9 mouse cellular contexts compared by ENCODE assay signal in genomic region chr5:25082542-25082941, GRCm38 (mm10). TPM values are rescaled to one million over a fixed set of nuclear protein-coding genes. Genes with fewer than 3 reads are reported as not detected.
DNase-seq lines count a peak whose midpoint lies in the region; ATAC-seq lines count a peak whose summit lies in the region.
"Had no signal": no experiment of that assay in that cellular context is flagged by ENCODE, and none has a peak within 500 bp of the region (broad histone marks: within the 10 kb centered on the region; RNA-seq: fewer than 3 reads in every experiment).

No protein-coding gene starts in this region.

- H3K4me1 ChIP-seq in midbrain, embryonic 11.5 days (ENCODE audit: control insufficient read depth, insufficient read depth, low read length), result no peaks in the 10 kb centered on the region
- H3K4me1 ChIP-seq in midbrain, embryonic 13.5 days (replicated peaks), result peaks cover 13% of the 10 kb centered on the region
- no peaks in the 10 kb centered on the region; the same call in 1 of the 2 replicates for H3K4me1 ChIP-seq in liver, embryonic 16.5 days (ENCODE audit: control insufficient read depth, low read depth, low read length)

- H3K4me3 ChIP-seq in midbrain, embryonic 11.5 days (ENCODE audit: low read depth, low read length), result no peak overlapping the region
- H3K4me3 ChIP-seq in midbrain, embryonic 13.5 days (replicated peaks), result no peak overlapping the region
- no peak overlapping the region for H3K4me3 ChIP-seq in liver, embryonic 16.5 days (ENCODE audit: low read depth, low read length)
- H3K4me3 ChIP-seq: heart, embryonic 13.5 days had no signal

- WGBS in midbrain, embryonic 11.5 days, result 52% methylated on average over 2 of the region's 2 CpGs
- 57% methylated on average over 2 of the region's 2 CpGs for WGBS in midbrain, embryonic 13.5 days
- 34% methylated on average over 2 of the region's 2 CpGs for WGBS in liver, embryonic 16.5 days (ENCODE audit: insufficient replicate concordance)

- H3K9me3 ChIP-seq in midbrain, embryonic 11.5 days (ENCODE audit: control insufficient read depth, low read length), result no peaks in the 10 kb centered on the region
- H3K9me3 ChIP-seq in midbrain, embryonic 13.5 days, result no peaks in the 10 kb centered on the region
- no peaks in the 10 kb centered on the region for H3K9me3 ChIP-seq in liver, embryonic 16.5 days (replicated peaks; ENCODE audit: control insufficient read depth, low read length)
- H3K9me3 ChIP-seq: heart, embryonic 13.5 days had no signal

- H3K36me3 ChIP-seq in midbrain, embryonic 11.5 days (ENCODE audit: control insufficient read depth, insufficient read depth, low read length), result no peaks in the 10 kb centered on the region
- no peaks in the 10 kb centered on the region for H3K36me3 ChIP-seq in midbrain, embryonic 13.5 days
- no peaks in the 10 kb centered on the region for H3K36me3 ChIP-seq in liver, embryonic 16.5 days (ENCODE audit: control insufficient read depth, insufficient read depth)
- H3K36me3 ChIP-seq: heart, embryonic 13.5 days had no signal

- no peak overlapping the region for H3K4me2 ChIP-seq in midbrain, embryonic 11.5 days
- H3K4me2 ChIP-seq in midbrain, embryonic 13.5 days (replicated peaks), result no peak overlapping the region
- H3K4me2 ChIP-seq in liver, embryonic 16.5 days (ENCODE audit: low read depth, low read length), result no peak overlapping the region
- H3K4me2 ChIP-seq: heart, embryonic 13.5 days had no signal

- H3K27ac ChIP-seq in midbrain, embryonic 11.5 days (ENCODE audit: low read depth, low read length), result no peak overlapping the region
- no peak overlapping the region for H3K27ac ChIP-seq in midbrain, embryonic 13.5 days
- no peak overlapping the region for H3K27ac ChIP-seq in liver, embryonic 16.5 days (ENCODE audit: low read length)
- H3K27ac ChIP-seq: heart, embryonic 13.5 days had no signal

- no peaks in the 10 kb centered on the region for H3K27me3 ChIP-seq in midbrain, embryonic 11.5 days (ENCODE audit: control insufficient read depth, insufficient read depth, low read length)
- no peaks in the 10 kb centered on the region for H3K27me3 ChIP-seq in midbrain, embryonic 13.5 days
- H3K27me3 ChIP-seq in liver, embryonic 16.5 days (ENCODE audit: control insufficient read depth, insufficient read depth, low read depth, low read length), result no peaks in the 10 kb centered on the region

- H3K9ac ChIP-seq in midbrain, embryonic 11.5 days (ENCODE audit: low read length), result no peak overlapping the region
- H3K9ac ChIP-seq in midbrain, embryonic 13.5 days (replicated peaks), result no peak overlapping the region
- H3K9ac ChIP-seq in liver, embryonic 16.5 days (ENCODE audit: low read depth, low read length), result no peak overlapping the region
- H3K9ac ChIP-seq: heart, embryonic 13.5 days had no signal

- 0 out of 2 replicates have a peak, but pooled peaks have one; percentile 52 for ATAC-seq in midbrain, embryonic 11.5 days (ENCODE audit: low FRiP score)
- ATAC-seq in midbrain, embryonic 13.5 days, result no peak
- 0 out of 2 replicates have a peak, but pooled peaks have one; percentile 21 for ATAC-seq in liver, embryonic 16.5 days (ENCODE audit: low read depth)
- ATAC-seq in erythroid progenitor cell, adult 5-6 weeks (replicated peaks; ENCODE audit: low FRiP score, poor library complexity, severe bottlenecking), result no peak

- DNase-seq in adrenal gland, adult 2 months, result peak; percentile 56
- DNase-seq in adrenal gland, adult 8-10 months, result no peak
- DNase-seq in midbrain, embryonic 11.5 days (ENCODE audit: low spot score, missing footprints), result no peak
- peak; percentile 62 for DNase-seq in embryo, embryonic 10 days (ENCODE audit: low spot score)
- peak; percentile 34 for DNase-seq in thymus, postnatal 0 days (ENCODE audit: low spot score)

RNA-seq across cellular contexts. Expression of gene Prkag2, which starts 17.9 kb away (rescaled TPM):
- 10 to 100 TPM; 36.0 to 48.0 TPM for total RNA-seq in adrenal gland, adult 2 months (2021)
- polyA plus RNA-seq in adrenal gland, adult 2 months (2012; rRNA removed), result 10.0 and 10.6 TPM in 2 replicates
- total RNA-seq in adrenal gland, adult 8-10 months (2022), result 10 to 100 TPM; 30.7 to 56.0 (median 42.9) TPM
- polyA plus RNA-seq in midbrain, embryonic 11.5 days (2014; fragmentation: Nextera tagmentation; extraction: Ambion mirVana), result 59.8 and 62.1 TPM in 2 replicates
- 74.5 and 76.9 TPM in 2 replicates for polyA plus RNA-seq in midbrain, embryonic 13.5 days (2015; fragmentation: Nextera tagmentation; extraction: Ambion mirVana)
- 4.3 and 4.8 TPM in 2 replicates for polyA plus RNA-seq in liver, embryonic 16.5 days (2015; fragmentation: Nextera tagmentation; extraction: Ambion mirVana)
- 31.2 and 34.9 TPM in 2 replicates for polyA plus RNA-seq in thymus, postnatal 0 days (2015; fragmentation: Nextera tagmentation; extraction: Ambion mirVana)
- total RNA-seq in erythroid progenitor cell, adult 5-6 weeks (2015; ENCODE audit: low replicate concordance), result 2.5 and 7.5 TPM in 2 replicates
- 1.7 and 5.9 TPM in 2 replicates for total RNA-seq in erythroid progenitor cell, adult 5-6 weeks (2017; ENCODE audit: low replicate concordance)

Comparison
In these comparisons a context has a peak if more than half of its experiments do, and no peak if none do; other contexts are left out.
1. DNase-seq: peak in adrenal gland, adult 2 months (single experiment), embryo, embryonic 10 days (single experiment) and thymus, postnatal 0 days (single experiment); none in adrenal gland, adult 8-10 months (single experiment) and midbrain, embryonic 11.5 days (single experiment).
2. ATAC-seq: peak in midbrain, embryonic 11.5 days (single experiment) and liver, embryonic 16.5 days (single experiment); none in midbrain, embryonic 13.5 days (single experiment) and erythroid progenitor cell, adult 5-6 weeks (single experiment).